Mouse (Mus musculus) spleen, postnatal 36 days (tissue): ENCODE data around the gene Fgfr2.
A peak's percentile ranks its signal among the peaks of the same experiment; 100 is the strongest.

Experiments used
- DNase-seq, 2 experiments: peaks; one replicate each; pipeline ENCODE4 v3.0.0; 2022; ENCODE audit warnings: low spot score in 2 of 2, mixed read lengths in 1 of 2

Gene Fgfr2

GRCm38 (mm10) chr7:132803336-132803735 is 319.8 kb downstream of the Fgfr2 start:
- no peak for DNase-seq

GRCm38 (mm10) chr7:132802691-132803090 is 320.5 kb downstream of the Fgfr2 start:
- no peak for DNase-seq

DNA sequence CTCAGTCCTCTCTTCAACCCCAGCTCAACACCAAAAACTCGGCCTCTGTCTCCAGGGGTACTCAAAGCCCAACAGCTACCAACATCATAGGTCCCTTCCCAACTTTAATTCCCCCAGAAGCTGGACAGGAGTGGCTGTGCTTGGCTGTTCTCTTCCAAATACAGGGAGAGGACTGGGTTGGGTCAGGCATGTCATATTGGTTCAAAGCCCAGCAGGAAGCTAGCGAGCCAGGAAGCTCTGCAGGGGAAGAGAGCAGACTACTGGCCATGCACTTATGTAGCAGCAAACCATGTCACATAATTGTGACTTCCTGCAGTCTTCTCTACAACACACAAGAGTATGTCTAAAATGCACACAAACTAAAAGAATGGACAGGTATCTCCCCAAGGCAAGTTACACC is 321.1 kb downstream of the Fgfr2 start:
- no peak for DNase-seq

DNA sequence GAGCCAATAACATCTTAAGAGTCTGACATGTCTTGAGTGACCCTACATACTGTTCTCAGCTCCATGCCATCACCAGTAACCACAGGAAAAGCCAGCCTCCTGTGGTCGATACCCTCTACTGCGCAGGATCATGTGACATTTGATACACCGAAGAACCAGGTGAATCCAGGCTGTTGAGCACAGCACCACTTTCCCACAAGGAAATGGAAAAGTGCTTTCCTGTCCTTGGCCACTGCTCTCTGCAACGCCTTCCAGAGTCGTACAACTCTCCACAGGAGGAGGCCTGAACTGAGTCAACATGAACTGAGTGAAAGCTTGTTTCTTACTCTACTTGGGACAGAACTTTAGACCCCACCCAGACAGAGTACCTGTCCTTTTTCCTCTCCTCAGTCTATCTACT is 321.6 kb downstream of the Fgfr2 start:
- no peak for DNase-seq

DNA sequence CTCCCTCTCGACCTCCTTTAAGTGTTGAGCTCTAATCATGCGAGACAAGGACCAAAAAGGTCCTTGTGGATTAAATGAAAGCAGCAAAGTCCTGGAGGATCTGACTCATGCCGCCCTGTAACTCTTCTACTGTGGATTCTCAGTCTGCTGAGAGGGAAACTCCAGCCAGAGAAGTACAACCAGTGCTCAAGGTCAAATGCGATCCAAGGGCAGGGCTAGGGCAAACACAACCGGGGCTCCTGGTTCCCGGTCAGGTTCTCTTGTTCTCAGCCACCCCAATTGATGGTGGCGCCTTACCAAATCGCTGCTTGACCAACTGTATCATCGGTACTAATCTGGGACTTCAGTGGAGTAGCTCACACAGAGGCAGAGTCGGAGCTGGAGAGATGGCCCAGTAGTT is 322.3 kb downstream of the Fgfr2 start:
- DNase-seq: no peak

- DNase-seq: no peak
Observed at GRCm38 (mm10) chr7:132799119-132800016, 323.8 kb downstream of the Fgfr2 start.

DNA sequence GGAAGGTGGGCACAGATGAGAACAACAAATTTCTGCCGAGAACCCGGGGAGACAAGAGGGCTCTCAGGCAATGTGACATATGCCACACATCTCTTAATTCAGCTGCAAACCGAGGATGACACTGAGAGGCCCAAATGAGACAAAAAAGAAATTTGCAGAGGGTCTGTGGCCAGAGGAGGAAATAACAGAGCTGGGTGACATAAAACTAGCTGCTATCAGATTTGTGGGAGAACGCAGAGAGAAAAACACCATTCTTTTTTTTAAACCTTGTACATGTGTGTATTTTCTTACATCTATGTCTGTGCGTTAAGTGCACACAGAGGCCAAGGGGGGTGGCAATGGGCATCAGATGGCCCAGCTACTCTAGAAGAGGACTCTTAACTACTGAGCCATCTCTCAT is 328.0 kb downstream of the Fgfr2 start:
- no peak for DNase-seq

DNA sequence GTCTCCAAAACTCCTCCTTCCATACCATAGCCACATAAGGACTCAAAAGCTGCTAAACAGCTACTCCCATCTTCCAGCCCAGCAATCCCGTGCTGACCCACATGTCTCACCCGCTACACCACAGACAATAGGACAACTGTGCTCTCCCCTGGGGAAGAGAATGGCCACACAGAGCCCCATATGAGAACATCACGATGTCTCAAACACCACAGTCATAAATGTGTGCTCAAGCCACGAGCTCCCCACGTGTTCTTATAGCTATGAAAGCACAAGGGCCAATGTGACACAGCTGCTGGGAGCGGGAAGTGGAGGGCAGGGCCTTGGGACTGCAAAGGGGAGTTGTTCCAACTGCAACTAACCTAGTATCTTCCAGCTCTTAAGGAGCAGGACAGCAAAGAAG is 329.7 kb downstream of the Fgfr2 start:
- no peak for DNase-seq

DNA sequence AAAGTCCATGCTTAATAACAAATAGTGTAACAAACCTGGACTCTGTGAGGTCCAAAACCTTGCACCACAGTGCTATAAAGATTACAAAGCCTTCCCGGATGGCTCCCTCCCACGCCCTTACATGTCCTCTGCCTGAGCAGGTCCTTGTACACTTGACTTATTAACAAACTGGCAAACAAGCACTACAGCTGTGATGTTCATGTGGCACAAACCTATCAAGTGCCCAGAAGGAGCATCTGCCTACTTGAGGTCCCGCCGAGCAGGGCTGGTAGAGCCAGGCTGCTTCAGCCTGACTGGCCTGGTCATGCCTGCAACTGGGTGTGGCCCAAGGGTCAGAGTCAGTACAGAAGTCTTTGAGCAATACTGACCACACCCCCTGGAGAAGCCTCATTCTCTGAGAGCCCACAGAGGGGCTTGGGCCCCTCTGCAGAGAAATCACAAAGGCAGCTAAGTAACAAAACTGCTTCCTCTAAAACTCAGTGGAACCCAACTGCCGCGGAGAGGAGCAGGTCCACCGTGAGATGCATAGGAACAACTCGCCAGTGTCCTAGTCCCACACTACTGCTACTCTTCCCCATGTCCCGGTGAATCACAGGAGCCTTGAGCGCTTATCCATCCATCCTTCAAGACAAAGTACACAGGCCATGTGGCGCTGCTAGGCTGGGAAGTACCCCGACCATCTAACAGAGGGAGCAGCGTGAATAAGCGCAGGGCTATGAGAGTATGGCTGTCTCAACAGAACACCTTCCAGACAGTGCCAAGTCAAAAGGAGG is 332.5 kb downstream of the Fgfr2 start:
- DNase-seq: no peak

- no peak for DNase-seq
Observed at GRCm38 (mm10) chr7:132788826-132789225, 334.3 kb downstream of the Fgfr2 start.

- DNase-seq: no peak
Observed at GRCm38 (mm10) chr7:132787496-132788190, 335.5 kb downstream of the Fgfr2 start.

- DNase-seq: no peak
Observed at GRCm38 (mm10) chr7:132787022-132787421, 336.1 kb downstream of the Fgfr2 start.

- no peak for DNase-seq
Observed at GRCm38 (mm10) chr7:132786522-132786921, 336.6 kb downstream of the Fgfr2 start.

DNA sequence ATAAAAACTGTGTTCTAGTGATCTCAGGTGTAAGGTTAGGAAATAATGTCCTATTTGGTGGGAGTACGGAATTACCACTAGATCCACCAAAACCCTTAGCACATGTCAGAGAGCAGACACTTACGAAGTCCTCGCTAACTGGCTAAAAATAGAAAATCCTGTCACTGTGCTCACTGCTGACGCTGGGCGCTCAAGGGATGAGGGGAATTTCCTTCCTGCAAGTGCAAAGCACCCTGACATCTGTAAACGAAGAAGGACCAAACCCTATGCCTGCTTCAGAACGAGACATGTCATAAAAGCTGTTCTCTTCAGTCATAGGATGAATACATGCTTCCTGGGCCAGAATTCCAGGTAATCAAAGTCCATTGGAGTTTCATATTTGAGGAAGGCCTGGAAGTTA is 337.1 kb downstream of the Fgfr2 start:
- no peak for DNase-seq

DNA sequence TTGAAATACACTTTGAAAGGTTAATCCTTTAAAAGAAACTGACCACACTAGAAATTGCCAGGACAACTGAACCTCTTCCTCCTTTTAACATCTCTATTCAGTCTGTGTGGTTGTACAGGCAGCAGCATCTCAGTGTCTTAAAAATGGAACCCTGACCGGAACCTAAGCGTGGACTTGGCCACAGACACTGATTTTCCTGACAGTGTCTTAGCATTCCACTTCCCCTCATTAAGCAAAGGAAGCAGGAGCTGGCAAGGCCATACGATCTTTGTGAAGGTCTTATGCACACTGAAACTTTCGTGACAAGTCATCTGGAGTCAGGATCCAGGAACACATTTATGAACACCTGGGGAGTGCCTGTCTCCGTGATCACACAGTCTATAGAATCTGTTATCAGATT is 339.0 kb downstream of the Fgfr2 start:
- no peak for DNase-seq

GRCm38 (mm10) chr7:132781850-132782249 is 341.3 kb downstream of the Fgfr2 start:
- no peak for DNase-seq

DNA sequence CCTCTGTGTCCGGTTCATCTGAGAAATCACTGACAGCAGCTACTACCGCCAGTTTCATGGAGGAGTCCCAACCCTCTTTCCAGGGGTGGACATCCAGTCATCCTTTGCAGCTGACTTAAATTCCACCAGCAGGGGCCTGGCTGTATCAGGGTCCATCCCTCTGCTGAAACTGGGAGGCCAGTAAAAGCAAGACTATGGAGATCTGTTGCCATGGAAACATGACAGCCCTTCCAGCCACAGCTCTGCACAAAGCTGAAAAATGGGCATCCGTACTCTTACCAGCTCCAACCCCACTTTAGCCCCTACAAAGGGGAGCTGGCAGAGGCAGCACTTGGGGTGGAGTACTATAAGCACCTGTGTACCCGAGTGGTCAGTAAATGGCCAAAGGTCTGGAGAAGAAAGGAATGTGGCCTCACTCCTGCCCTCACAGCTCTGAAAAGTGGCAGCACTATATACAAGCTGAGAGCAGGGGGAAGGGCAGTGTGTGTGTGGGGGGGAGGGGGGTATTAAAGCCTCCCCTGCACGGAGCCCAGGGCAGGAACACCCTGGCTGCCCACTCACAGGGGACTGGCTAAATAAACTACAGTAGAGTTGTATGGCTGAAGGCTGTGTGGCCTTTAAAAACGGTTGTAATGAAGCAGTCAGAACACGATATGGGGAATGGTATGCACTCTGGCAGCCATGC is 341.9 kb downstream of the Fgfr2 start:
- no peak for DNase-seq

DNA sequence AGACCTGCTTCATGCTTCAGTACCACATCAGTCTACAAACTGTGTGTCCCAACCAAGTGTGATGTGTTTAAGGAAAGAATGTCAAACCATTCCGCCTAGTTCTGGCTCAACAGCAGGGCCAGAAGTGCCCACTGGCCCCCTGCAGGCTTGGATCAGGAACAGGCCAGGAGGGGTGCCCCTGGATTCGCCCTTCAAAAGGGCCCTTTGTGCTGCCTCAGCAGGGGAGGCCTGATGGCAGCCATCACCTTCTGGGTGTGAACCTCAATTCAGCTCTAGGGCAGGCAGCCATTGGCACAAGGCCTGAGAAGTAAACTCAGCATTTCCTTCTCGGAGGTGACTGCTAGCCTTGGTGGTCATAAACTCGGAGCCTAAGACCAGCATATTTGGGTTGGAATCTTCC is 342.5 kb downstream of the Fgfr2 start:
- DNase-seq: no peak

DNA sequence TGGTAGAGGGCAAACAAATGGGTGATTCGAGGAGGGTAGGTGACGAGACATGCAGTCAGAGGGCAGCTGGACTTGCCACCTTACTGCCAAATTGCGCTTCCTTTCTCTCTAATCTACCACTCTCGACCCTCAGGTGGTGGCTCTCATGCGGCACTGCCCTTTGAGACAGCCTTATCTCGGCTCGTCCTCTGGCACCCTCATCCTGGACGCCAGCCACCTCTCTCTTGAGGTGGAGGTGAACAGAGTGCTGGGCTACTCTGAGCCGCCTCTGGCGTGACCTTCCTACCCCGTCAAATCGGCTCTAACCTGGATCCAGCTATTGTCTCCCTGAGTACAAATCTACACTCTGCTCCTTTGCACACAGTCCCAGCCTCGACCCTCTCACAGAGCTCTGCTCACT is 344.5 kb downstream of the Fgfr2 start:
- peak; percentile 57 to 75 for DNase-seq

- DNase-seq: peak; percentile 60 to 79
Observed at GRCm38 (mm10) chr7:132777728-132778453, 345.3 kb downstream of the Fgfr2 start.

- no peak for DNase-seq
Observed at GRCm38 (mm10) chr7:132777117-132777516, 346.0 kb downstream of the Fgfr2 start.
